8 mouse cellular contexts compared by ENCODE assay signal in the genomic region with DNA sequence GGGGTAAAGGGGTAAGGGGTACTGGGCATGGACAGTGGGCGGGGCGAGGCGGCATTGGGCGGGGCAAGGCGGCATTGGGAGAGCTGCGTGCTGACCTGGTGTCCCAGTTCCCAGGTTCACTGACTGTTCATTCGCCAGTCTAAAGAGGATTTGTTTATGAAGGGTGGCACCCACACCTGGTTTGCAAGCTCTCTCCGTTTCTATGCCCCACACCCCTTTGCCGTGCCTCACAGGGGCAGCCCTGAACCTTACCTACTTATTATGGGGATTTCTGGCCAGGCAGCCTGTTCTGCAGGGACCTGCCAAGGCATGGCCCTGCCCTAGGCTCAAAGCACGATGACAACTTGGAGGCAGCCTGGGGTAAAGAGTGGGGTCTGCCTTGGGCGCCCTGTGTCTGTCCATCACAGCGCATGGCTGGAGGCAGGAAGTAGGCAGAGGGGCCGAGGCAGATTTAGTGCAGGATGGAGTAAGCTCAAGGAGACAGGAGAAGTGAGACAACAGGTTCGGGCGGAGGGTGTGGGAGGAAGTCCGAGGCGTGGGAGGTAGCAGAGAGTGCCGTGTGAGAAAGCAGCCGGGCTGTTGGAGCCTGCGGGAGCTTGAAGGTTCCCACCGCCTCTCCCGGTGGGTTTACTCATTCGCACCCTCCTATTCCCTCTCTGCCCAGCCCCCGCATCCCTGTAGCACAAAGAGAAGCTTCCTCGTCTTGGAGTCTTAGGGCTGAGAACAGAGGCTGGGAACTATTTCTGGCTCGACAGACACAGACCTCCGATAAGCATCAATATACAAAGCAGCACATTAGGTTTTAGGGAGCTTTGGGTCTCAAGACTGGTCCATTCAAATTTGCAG. TPM values are rescaled to one million over a fixed set of nuclear protein-coding genes. Genes with fewer than 3 reads are reported as not detected.
DNase-seq lines count a peak whose midpoint lies in the region; ATAC-seq lines count a peak whose summit lies in the region.

No protein-coding gene starts in this region.

- H3K4me2 ChIP-seq in intestine, embryonic 16.5 days (ENCODE audit: low read depth, low read length) = peak overlapping the region; percentile 61
- H3K4me2 ChIP-seq in lung, embryonic 16.5 days (ENCODE audit: low read depth, low read length) = peak overlapping the region; percentile 61

- no peaks in the 10 kb centered on the region for H3K36me3 ChIP-seq in intestine, embryonic 16.5 days (ENCODE audit: control insufficient read depth, insufficient read depth, low read length)
- H3K36me3 ChIP-seq in lung, embryonic 16.5 days (ENCODE audit: control insufficient read depth, insufficient read depth, low read length) = no peaks in the 10 kb centered on the region

- no peaks in the 10 kb centered on the region for H3K9me3 ChIP-seq in intestine, embryonic 16.5 days (ENCODE audit: control insufficient read depth, low read length)
- H3K9me3 ChIP-seq in lung, embryonic 16.5 days (ENCODE audit: control insufficient read depth, low read length) = no peaks in the 10 kb centered on the region

- peak overlapping the region; percentile 35 for H3K4me3 ChIP-seq in intestine, embryonic 16.5 days (ENCODE audit: low read length)
- peak overlapping the region; percentile 33 for H3K4me3 ChIP-seq in lung, embryonic 16.5 days (ENCODE audit: low read length)

- 12% methylated on average over 27 of the region's 27 CpGs for WGBS in intestine, embryonic 16.5 days
- WGBS in lung, embryonic 16.5 days = 13% methylated on average over 27 of the region's 27 CpGs

- peak; percentile 74 to 78 for DNase-seq in urinary bladder, adult 18-20 months (ENCODE audit: low spot score in 2 of 2)
- DNase-seq in urinary bladder, postnatal 10 days (ENCODE audit: low spot score) = no peak
- DNase-seq in frontal cortex, adult 2 months (ENCODE audit: extremely low spot score in 1 of 2, low spot score in 1 of 2) = peak; percentile 59 to 84
- DNase-seq in retina, adult 2 months (ENCODE audit: low read depth, low spot score) = peak; percentile 66
- no peak for DNase-seq in cerebellum, adult 8-10 months
- DNase-seq in gastrocnemius, postnatal 10 days = no peak

- H3K4me1 ChIP-seq in intestine, embryonic 16.5 days (ENCODE audit: control insufficient read depth, insufficient read depth, low read length) = peaks cover 42% of the 10 kb centered on the region
- H3K4me1 ChIP-seq in lung, embryonic 16.5 days (replicated peaks; ENCODE audit: control insufficient read depth, insufficient read depth, low read length) = peaks cover 17% of the 10 kb centered on the region

- H3K9ac ChIP-seq in intestine, embryonic 16.5 days (ENCODE audit: low read depth, low read length) = peak overlapping the region; percentile 71
- peak overlapping the region; percentile 57 for H3K9ac ChIP-seq in lung, embryonic 16.5 days (ENCODE audit: low read length)

- peak; percentile 62 for ATAC-seq in intestine, embryonic 16.5 days
- peak; percentile 56 for ATAC-seq in lung, embryonic 16.5 days (ENCODE audit: low read depth)

- no peaks in the 10 kb centered on the region for H3K27me3 ChIP-seq in intestine, embryonic 16.5 days (replicated peaks; ENCODE audit: control insufficient read depth, insufficient read depth, low read length)
- no peaks in the 10 kb centered on the region for H3K27me3 ChIP-seq in lung, embryonic 16.5 days (ENCODE audit: control insufficient read depth, insufficient read depth, low read depth, low read length)

- H3K27ac ChIP-seq in intestine, embryonic 16.5 days (ENCODE audit: low read length) = peak overlapping the region; percentile 82
- H3K27ac ChIP-seq in lung, embryonic 16.5 days (ENCODE audit: low read length) = peak overlapping the region; percentile 65

RNA-seq across cellular contexts. Expression of a gene that starts 14.4 kb away (rescaled TPM):
- 10.5 and 11.3 TPM in 2 replicates for polyA plus RNA-seq in frontal cortex, adult 2 months (2012; rRNA removed)
- polyA plus RNA-seq in intestine, embryonic 16.5 days (2015; fragmentation: Nextera tagmentation; extraction: Ambion mirVana) = 6.4 and 8.7 TPM in 2 replicates
- polyA plus RNA-seq in lung, embryonic 16.5 days (2015; fragmentation: Nextera tagmentation; extraction: Ambion mirVana) = 92.3 and 105 TPM in 2 replicates
- 100 to 1,000 TPM; 162 to 214 TPM for total RNA-seq in gastrocnemius, postnatal 10 days (2021)

RNA-seq across cellular contexts. Expression of a gene that starts 24.8 kb away (rescaled TPM):
- polyA plus RNA-seq in frontal cortex, adult 2 months (2012; rRNA removed) = 1.6 and 1.8 TPM in 2 replicates
- polyA plus RNA-seq in intestine, embryonic 16.5 days (2015; fragmentation: Nextera tagmentation; extraction: Ambion mirVana) = 260 and 283 TPM in 2 replicates
- polyA plus RNA-seq in lung, embryonic 16.5 days (2015; fragmentation: Nextera tagmentation; extraction: Ambion mirVana) = 14.1 and 16.2 TPM in 2 replicates
- under 1 TPM; 0.11 to 0.12 TPM for total RNA-seq in gastrocnemius, postnatal 10 days (2021)

RNA-seq across cellular contexts. Expression of a gene that starts 27.7 kb away (rescaled TPM):
- polyA plus RNA-seq in frontal cortex, adult 2 months (2012; rRNA removed) = 33.6 and 41.1 TPM in 2 replicates
- 36.2 and 36.6 TPM in 2 replicates for polyA plus RNA-seq in intestine, embryonic 16.5 days (2015; fragmentation: Nextera tagmentation; extraction: Ambion mirVana)
- 62.8 and 63.2 TPM in 2 replicates for polyA plus RNA-seq in lung, embryonic 16.5 days (2015; fragmentation: Nextera tagmentation; extraction: Ambion mirVana)
- total RNA-seq in gastrocnemius, postnatal 10 days (2021) = 10 to 100 TPM; 24.1 to 36.7 TPM

RNA-seq across cellular contexts. Expression of a gene that starts 42.6 kb away (rescaled TPM):
- 11.6 and 13.8 TPM in 2 replicates for polyA plus RNA-seq in frontal cortex, adult 2 months (2012; rRNA removed)
- 23.5 and 26.7 TPM in 2 replicates for polyA plus RNA-seq in intestine, embryonic 16.5 days (2015; fragmentation: Nextera tagmentation; extraction: Ambion mirVana)
- polyA plus RNA-seq in lung, embryonic 16.5 days (2015; fragmentation: Nextera tagmentation; extraction: Ambion mirVana) = 130 and 158 TPM in 2 replicates
- total RNA-seq in gastrocnemius, postnatal 10 days (2021) = 10 to 100 TPM; 41.1 to 52.6 TPM

Comparison
In these comparisons a context has a peak if more than half of its experiments do, and no peak if none do; other contexts are left out.
1. DNase-seq: peak in urinary bladder, adult 18-20 months (2 of 2), frontal cortex, adult 2 months (2 of 2) and retina, adult 2 months (single experiment); none in urinary bladder, postnatal 10 days (single experiment), cerebellum, adult 8-10 months (single experiment) and gastrocnemius, postnatal 10 days (single experiment).
2. RNA of a gene that starts 24.8 kb away (polyA plus RNA-seq): 260 to 283 TPM in intestine, embryonic 16.5 days; 14.1 to 16.2 TPM in lung, embryonic 16.5 days and 1.6 to 1.8 TPM in frontal cortex, adult 2 months; every median in the first group is over 10 times any median in the second.